Comparison of ENCODE assay signal across 26 mouse cellular contexts in genomic region chr5:136420342-136420741, GRCm38 (mm10).
"Had no signal": no experiment of that assay in that cellular context is flagged by ENCODE, and none has a peak within 500 bp of the region (broad histone marks: within the 10 kb centered on the region; RNA-seq: fewer than 3 reads in every experiment).

No protein-coding gene starts in this region.

- H3K4me3 ChIP-seq: embryonic facial prominence, embryonic 10.5 days; embryonic facial prominence, embryonic 12.5 days; embryonic facial prominence, embryonic 13.5 days; embryonic facial prominence, embryonic 15.5 days; erythroblast, embryonic 14.5 days; forebrain, embryonic 10.5 days; forebrain, embryonic 12.5 days; forebrain, embryonic 13.5 days; forebrain, embryonic 15.5 days; heart, adult 2 months; heart, embryonic 10.5 days had no signal

- H3K27me3 ChIP-seq: embryonic facial prominence, embryonic 12.5 days; embryonic facial prominence, embryonic 15.5 days; forebrain, embryonic 12.5 days; forebrain, embryonic 13.5 days; forebrain, embryonic 15.5 days had no signal

- H3K27ac ChIP-seq: embryonic facial prominence, embryonic 10.5 days; embryonic facial prominence, embryonic 12.5 days; embryonic facial prominence, embryonic 13.5 days; embryonic facial prominence, embryonic 15.5 days; forebrain, embryonic 10.5 days; forebrain, embryonic 12.5 days; forebrain, embryonic 13.5 days; forebrain, embryonic 15.5 days; heart, adult 2 months; heart, embryonic 10.5 days had no signal

- H3K4me2 ChIP-seq: embryonic facial prominence, embryonic 12.5 days; embryonic facial prominence, embryonic 13.5 days; embryonic facial prominence, embryonic 15.5 days; forebrain, embryonic 12.5 days; forebrain, embryonic 13.5 days; forebrain, embryonic 15.5 days had no signal

- ATAC-seq: forebrain, embryonic 13.5 days; forebrain, embryonic 14.5 days; forebrain, embryonic 15.5 days; forebrain, embryonic 16.5 days; forebrain, postnatal 0 days had no signal

- H3K9ac ChIP-seq: embryonic facial prominence, embryonic 12.5 days; embryonic facial prominence, embryonic 13.5 days; embryonic facial prominence, embryonic 15.5 days; forebrain, embryonic 12.5 days; forebrain, embryonic 13.5 days; forebrain, embryonic 15.5 days; forebrain, postnatal 0 days had no signal

- DNase-seq: cerebellum, adult 9-10 months; cerebellum, adult 9-11 months; cerebellum, postnatal 10 days; cerebellum, postnatal 14 days; cerebellum, postnatal 25 days; cerebellum, postnatal 36 days; embryo, embryonic 11 days; forebrain, postnatal 0 days; gastrocnemius, postnatal 14 days; gastrocnemius, postnatal 25 days; gastrocnemius, postnatal 36 days; heart, adult 11 months; heart, adult 18-20 months; heart, adult 2 months had no signal

- H3K36me3 ChIP-seq: embryonic facial prominence, embryonic 12.5 days; embryonic facial prominence, embryonic 13.5 days; embryonic facial prominence, embryonic 15.5 days; forebrain, embryonic 12.5 days; forebrain, embryonic 15.5 days; heart, embryonic 10.5 days had no signal

- H3K9me3 ChIP-seq: embryonic facial prominence, embryonic 10.5 days; embryonic facial prominence, embryonic 12.5 days; embryonic facial prominence, embryonic 13.5 days; embryonic facial prominence, embryonic 15.5 days; forebrain, embryonic 10.5 days; forebrain, embryonic 12.5 days; forebrain, embryonic 13.5 days; forebrain, embryonic 15.5 days; heart, embryonic 10.5 days had no signal

- H3K4me1 ChIP-seq: embryonic facial prominence, embryonic 12.5 days; embryonic facial prominence, embryonic 15.5 days had no signal
